Mouse (Mus musculus) thymus, adult 18-20 months (tissue): ENCODE data around the gene Gm12800.
"Not testable (repeated sequence)": the region's sequence is repeated elsewhere in the genome, so short reads cannot be mapped to it uniquely, and the experiment has no call there.

ENCODE experiments used
- DNase-seq, 2 experiments: peaks; one replicate each; pipeline ENCODE4 v3.0.0; 2022; ENCODE audit warnings: mixed read lengths in 2 of 2

Gm12800 gene

GRCm38 (mm10) chr4:101908821-101909220, at the start of gene Gm12800:
Gene Gm12800, plus strand, starts transcription at chr4:101909121.
- DNase-seq: not testable (repeated sequence)

GRCm38 (mm10) chr4:101860873-101861272, 48.0 kb upstream of the Gm12800 start:
- no peak for DNase-seq

GRCm38 (mm10) chr4:101862289-101862688, 46.6 kb upstream of the Gm12800 start:
- no peak for DNase-seq

- DNase-seq: not testable (repeated sequence)
Measured at GRCm38 (mm10) chr4:101872031-101872430, 36.9 kb upstream of the Gm12800 start.

GRCm38 (mm10) chr4:101875687-101876086, 33.2 kb upstream of the Gm12800 start:
- not testable (repeated sequence) for DNase-seq

GRCm38 (mm10) chr4:101883641-101884040, 25.3 kb upstream of the Gm12800 start:
- no peak for DNase-seq

GRCm38 (mm10) chr4:101889377-101889776, 19.5 kb upstream of the Gm12800 start:
- no peak for DNase-seq

GRCm38 (mm10) chr4:101893656-101894420, 15.1 kb upstream of the Gm12800 start, which contains the start of gene C130073F10Rik:
Gene C130073F10Rik, minus strand, starts transcription at chr4:101893789.
- DNase-seq: no peak

- DNase-seq: not testable (repeated sequence)
Measured at GRCm38 (mm10) chr4:101940107-101940506, 31.2 kb downstream of the Gm12800 start, which contains the start of gene Gm12794. Gene Gm12794, plus strand, starts transcription at chr4:101940407.
